Mouse (Mus musculus): ENCODE results near the gene Tnik. TPM values are rescaled to one million over a fixed set of nuclear protein-coding genes. Genes with fewer than 3 reads are reported as not detected.

Tnik gene
- polyA plus RNA-seq, 1 experiment, result 0.83 TPM

DNA sequence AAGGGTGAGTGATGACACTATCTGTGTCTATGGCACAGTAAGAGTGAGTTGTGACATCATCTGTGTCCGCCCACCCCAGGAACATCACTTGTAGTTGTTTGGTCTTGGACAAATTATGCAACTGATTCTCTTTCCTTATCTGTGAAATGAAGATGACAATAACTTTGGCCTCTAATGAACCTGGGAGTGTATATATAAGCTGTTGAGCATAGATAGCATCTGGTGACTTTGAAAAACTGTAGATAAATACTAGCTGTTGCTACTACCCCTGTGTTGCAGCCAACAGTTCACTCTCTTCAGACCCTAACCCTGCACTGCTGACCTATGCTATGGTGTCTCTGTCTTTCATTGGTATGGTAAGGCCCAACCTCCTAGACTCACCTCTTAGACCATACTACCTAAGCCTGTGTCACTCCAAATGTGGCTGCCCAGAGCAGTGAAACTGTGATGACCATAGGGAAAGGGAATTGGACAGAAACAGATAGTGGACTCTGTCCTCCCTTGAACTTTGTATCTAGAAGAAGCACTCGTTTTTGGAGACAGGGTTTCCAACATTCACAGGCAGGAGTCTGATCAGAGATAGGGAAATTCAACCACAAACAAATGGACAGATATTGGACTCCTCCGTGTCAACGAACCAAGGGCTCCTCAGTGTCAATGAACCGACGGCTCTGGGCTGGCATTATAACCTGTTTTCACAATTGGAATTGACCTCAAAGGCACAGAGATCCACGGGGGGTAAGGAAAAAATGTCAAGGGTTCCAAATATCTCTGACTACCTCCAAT is 451.1 kb downstream of the Tnik start:
- DNase-seq, result peak; percentile 19

DNA sequence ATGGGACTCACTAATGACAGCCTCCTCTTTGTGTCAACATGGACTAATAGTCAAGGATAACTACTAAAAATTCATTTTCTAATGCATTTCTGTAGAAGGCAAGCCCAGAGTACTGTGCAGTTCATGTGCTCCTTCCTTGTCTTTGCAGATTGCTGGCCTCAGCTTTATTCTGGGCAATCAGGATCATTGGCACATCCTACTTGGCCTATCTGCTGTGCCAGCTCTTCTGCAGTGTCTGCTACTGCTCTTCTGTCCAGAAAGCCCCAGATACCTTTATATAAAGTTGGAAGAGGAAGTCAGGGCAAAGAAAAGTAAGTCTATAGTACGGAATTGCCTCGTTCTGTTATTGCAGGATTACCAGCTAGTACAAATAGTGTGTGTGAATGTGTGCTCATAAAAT is 455.5 kb downstream of the Tnik start:
- H3K27ac ChIP-seq (ENCODE audit: insufficient read depth, low read depth, low read length), result no peak overlapping the region
- no peak for TF ChIP-seq CTCF (conservative IDR thresholded peaks at IDR 0.05; ENCODE audit: insufficient read depth, insufficient read length, low read depth, low read length)
- TF ChIP-seq POLR2A (IDR thresholded peaks at IDR 0.05; ENCODE audit: low read depth, low read length), result no peak
- no peaks in the 10 kb centered on the region for H3K27me3 ChIP-seq (replicated peaks; ENCODE audit: control insufficient read depth, insufficient read depth, low read length)
- peaks cover 2% of the 10 kb centered on the region; the same call in 1 of the 2 replicates for H3K36me3 ChIP-seq (ENCODE audit: control insufficient read depth, insufficient read depth, low read length)
- no peak overlapping the region for H3K4me3 ChIP-seq (ENCODE audit: insufficient read depth, low read depth, low read length)
- WGBS, result 69% methylated on average over 2 of the region's 2 CpGs
- peak; percentile 42 for DNase-seq
- H3K4me1 ChIP-seq (ENCODE audit: control insufficient read depth, insufficient read depth, low read length), result peaks cover 14% of the 10 kb centered on the region; the same call in 1 of the 2 replicates

More for the DNA sequence above, 451.1 kb downstream of the Tnik start:
- Histone ChIP-seq H3K4me1 (ENCODE audit: control insufficient read depth, insufficient read depth, low read length) (peaks cover 10% of the 10 kb centered on the region; the same call in 1 of the 2 replicates), H3K4me3 (ENCODE audit: insufficient read depth, low read depth, low read length) (no peak overlapping the region), H3K27me3 (replicated peaks; ENCODE audit: control insufficient read depth, insufficient read depth, low read length) (no peaks in the 10 kb centered on the region), H3K27ac (ENCODE audit: insufficient read depth, low read depth, low read length) (peak overlapping the region; percentile 63), H3K36me3 (ENCODE audit: control insufficient read depth, insufficient read depth, low read length) (peaks cover 1% of the 10 kb centered on the region; the same call in 1 of the 2 replicates)
- TF ChIP-seq POLR2A (IDR thresholded peaks at IDR 0.05; ENCODE audit: low read depth, low read length) (no peak), CTCF (conservative IDR thresholded peaks at IDR 0.05; ENCODE audit: insufficient read depth, insufficient read length, low read depth, low read length) (no peak)
- WGBS, result 57% methylated on average over 7 of the region's 7 CpGs

DNA sequence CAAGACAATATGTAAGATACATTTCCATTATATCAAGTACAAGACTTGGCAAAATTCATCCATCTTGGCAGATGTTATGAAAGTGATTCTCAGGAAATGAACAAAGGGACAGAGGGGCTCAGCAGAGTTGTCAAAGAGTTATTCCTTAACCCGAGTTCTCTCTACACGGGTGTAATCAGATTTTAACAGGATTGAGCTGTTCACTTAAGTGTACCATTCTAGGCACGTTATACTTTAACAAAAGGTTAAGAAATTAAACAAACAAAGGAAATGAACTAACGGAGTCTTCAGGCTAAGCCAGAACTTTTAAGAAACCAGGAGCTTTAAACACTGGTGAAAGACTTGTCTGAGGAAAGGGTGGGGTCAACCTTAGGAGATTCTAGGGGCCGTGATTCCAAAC is 458.2 kb downstream of the Tnik start:
- Histone ChIP-seq H3K36me3 (ENCODE audit: control insufficient read depth, insufficient read depth, low read length) (peaks cover 2% of the 10 kb centered on the region; the same call in 1 of the 2 replicates), H3K4me1 (ENCODE audit: control insufficient read depth, insufficient read depth, low read length) (peaks cover 6% of the 10 kb centered on the region; the same call in 1 of the 2 replicates), H3K4me3 (ENCODE audit: insufficient read depth, low read depth, low read length) (peak overlapping the region; percentile 9), H3K27me3 (replicated peaks; ENCODE audit: control insufficient read depth, insufficient read depth, low read length) (no peaks in the 10 kb centered on the region), H3K27ac (ENCODE audit: insufficient read depth, low read depth, low read length) (peak overlapping the region; percentile 84)
- TF ChIP-seq CTCF (conservative IDR thresholded peaks at IDR 0.05; ENCODE audit: insufficient read depth, insufficient read length, low read depth, low read length) (no peak), POLR2A (IDR thresholded peaks at IDR 0.05; ENCODE audit: low read depth, low read length) (no peak)
- WGBS, result 26% methylated on average over 5 of the region's 5 CpGs
- DNase-seq, result peak; percentile 62

DNA sequence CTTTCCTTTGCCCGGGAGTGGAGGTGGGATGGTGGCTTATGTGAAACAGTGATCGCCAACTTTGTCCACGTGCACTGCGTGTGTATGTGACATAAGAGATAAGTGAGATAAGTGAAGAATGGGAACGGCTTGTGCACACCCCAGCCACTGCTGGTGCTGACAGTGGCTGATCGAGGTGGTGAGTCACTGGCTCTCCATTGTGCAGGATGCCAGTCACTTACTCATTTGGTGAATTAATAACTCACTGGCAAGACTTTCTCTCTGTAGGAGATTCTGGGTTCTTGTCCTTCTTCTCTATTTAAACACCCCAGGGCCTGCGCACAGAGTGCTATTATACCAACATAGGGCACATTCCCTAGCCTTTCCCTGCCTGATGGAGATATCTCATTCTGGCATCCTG is 458.8 kb downstream of the Tnik start:
- no peak for TF ChIP-seq CTCF (conservative IDR thresholded peaks at IDR 0.05; ENCODE audit: insufficient read depth, insufficient read length, low read depth, low read length)
- TF ChIP-seq POLR2A (IDR thresholded peaks at IDR 0.05; ENCODE audit: low read depth, low read length), result no peak
- Histone ChIP-seq H3K27me3 (replicated peaks; ENCODE audit: control insufficient read depth, insufficient read depth, low read length) (no peaks in the 10 kb centered on the region), H3K27ac (ENCODE audit: insufficient read depth, low read depth, low read length) (peak overlapping the region; percentile 84), H3K36me3 (ENCODE audit: control insufficient read depth, insufficient read depth, low read length) (peaks cover 2% of the 10 kb centered on the region; the same call in 1 of the 2 replicates), H3K4me3 (ENCODE audit: insufficient read depth, low read depth, low read length) (peak overlapping the region; percentile 9), H3K4me1 (ENCODE audit: control insufficient read depth, insufficient read depth, low read length) (peaks cover 6% of the 10 kb centered on the region; the same call in 1 of the 2 replicates)
- WGBS, result 41% methylated on average over 7 of the region's 7 CpGs
- peak; percentile 74 for DNase-seq

DNA sequence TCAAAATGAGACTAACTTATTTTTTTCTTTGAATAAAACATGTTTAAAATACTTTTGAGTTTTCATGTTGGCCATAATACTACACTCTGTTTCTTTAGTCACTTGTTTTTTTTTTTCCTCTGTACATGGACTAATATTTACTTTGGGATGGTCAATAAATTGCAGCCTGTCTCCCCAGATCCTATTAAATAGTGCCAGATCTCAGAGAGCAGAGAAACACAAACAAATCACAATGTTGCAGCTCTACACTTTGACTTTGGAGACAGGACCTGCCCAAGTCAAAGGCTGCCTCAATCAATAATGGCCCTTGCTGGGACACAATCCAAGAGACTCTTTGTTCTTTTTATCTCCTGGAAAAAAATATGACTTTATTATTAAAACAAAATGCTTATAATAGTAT is 459.5 kb downstream of the Tnik start:
- H3K4me1 ChIP-seq (ENCODE audit: control insufficient read depth, insufficient read depth, low read length), result peaks cover 6% of the 10 kb centered on the region; the same call in 1 of the 2 replicates
- no peak for DNase-seq
- no peaks in the 10 kb centered on the region for H3K27me3 ChIP-seq (replicated peaks; ENCODE audit: control insufficient read depth, insufficient read depth, low read length)
- peaks cover 2% of the 10 kb centered on the region; the same call in 1 of the 2 replicates for H3K36me3 ChIP-seq (ENCODE audit: control insufficient read depth, insufficient read depth, low read length)
- no peak overlapping the region for H3K4me3 ChIP-seq (ENCODE audit: insufficient read depth, low read depth, low read length)
- no peak overlapping the region for H3K27ac ChIP-seq (ENCODE audit: insufficient read depth, low read depth, low read length)
- TF ChIP-seq POLR2A (IDR thresholded peaks at IDR 0.05; ENCODE audit: low read depth, low read length) (no peak), CTCF (conservative IDR thresholded peaks at IDR 0.05; ENCODE audit: insufficient read depth, insufficient read length, low read depth, low read length) (no peak)

DNA sequence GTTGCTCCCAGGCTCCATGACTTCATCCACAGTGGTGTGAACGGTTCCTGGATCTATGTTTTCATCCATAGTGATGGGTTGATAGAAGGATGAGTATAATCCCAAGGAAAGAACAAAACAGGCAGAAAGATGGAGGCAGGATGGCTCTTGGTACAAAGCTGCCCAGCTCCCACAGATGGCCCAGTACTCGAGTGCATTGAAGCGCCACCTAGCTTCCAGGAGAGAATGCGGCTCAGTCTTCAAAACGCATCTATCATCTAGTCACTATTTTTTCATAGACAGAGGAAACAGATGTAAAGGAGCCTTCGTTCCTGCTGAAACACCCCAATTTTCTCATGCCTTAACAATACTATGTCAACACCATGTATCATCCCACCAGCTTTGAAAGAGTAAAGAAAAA is 460.5 kb downstream of the Tnik start:
- WGBS, result 73% methylated on average over 6 of the region's 6 CpGs
- Histone ChIP-seq H3K27ac (ENCODE audit: insufficient read depth, low read depth, low read length) (no peak overlapping the region), H3K4me3 (ENCODE audit: insufficient read depth, low read depth, low read length) (no peak overlapping the region), H3K36me3 (ENCODE audit: control insufficient read depth, insufficient read depth, low read length) (peaks cover 2% of the 10 kb centered on the region; the same call in 1 of the 2 replicates), H3K4me1 (ENCODE audit: control insufficient read depth, insufficient read depth, low read length) (peaks cover 3% of the 10 kb centered on the region; the same call in 1 of the 2 replicates), H3K27me3 (replicated peaks; ENCODE audit: control insufficient read depth, insufficient read depth, low read length) (no peaks in the 10 kb centered on the region)
- DNase-seq, result no peak
- TF ChIP-seq CTCF (conservative IDR thresholded peaks at IDR 0.05; ENCODE audit: insufficient read depth, insufficient read length, low read depth, low read length) (peak; percentile 39), POLR2A (IDR thresholded peaks at IDR 0.05; ENCODE audit: low read depth, low read length) (no peak)

DNA sequence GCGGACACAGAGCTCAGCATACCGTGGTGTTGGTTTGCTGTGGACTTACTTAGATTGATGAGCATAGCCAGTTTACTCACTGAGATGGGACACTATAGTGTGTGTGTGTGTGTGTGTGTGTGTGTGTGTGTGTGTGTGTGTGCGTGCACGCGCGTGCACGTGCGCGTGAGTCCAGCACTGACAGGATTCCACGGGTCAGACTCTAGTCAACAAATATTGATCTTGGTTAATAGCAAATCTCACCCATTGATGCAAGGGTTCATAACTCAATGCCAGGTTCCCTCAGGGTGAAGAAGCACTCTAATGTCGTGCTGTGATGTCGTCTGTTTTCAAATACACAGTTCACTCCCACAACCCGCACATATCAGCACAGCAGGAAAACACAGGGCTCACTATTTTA is 462.2 kb downstream of the Tnik start:
- WGBS, result 79% methylated on average over 13 of the region's 13 CpGs
- no peak for DNase-seq
- H3K27me3 ChIP-seq (replicated peaks; ENCODE audit: control insufficient read depth, insufficient read depth, low read length), result no peaks in the 10 kb centered on the region
- no peak overlapping the region for H3K4me3 ChIP-seq (ENCODE audit: insufficient read depth, low read depth, low read length)
- H3K4me1 ChIP-seq (ENCODE audit: control insufficient read depth, insufficient read depth, low read length), result peaks cover 3% of the 10 kb centered on the region; the same call in 1 of the 2 replicates
- no peak overlapping the region for H3K27ac ChIP-seq (ENCODE audit: insufficient read depth, low read depth, low read length)
- no peaks in the 10 kb centered on the region; the same call in 1 of the 2 replicates for H3K36me3 ChIP-seq (ENCODE audit: control insufficient read depth, insufficient read depth, low read length)
- TF ChIP-seq CTCF (conservative IDR thresholded peaks at IDR 0.05; ENCODE audit: insufficient read depth, insufficient read length, low read depth, low read length), result no peak

All from kidney, adult 2 months (tissue).